Mouse (Mus musculus) neural tube, embryonic 15.5 days (tissue): ENCODE measurements at regions not wholly inside any gene's neighbourhood (a gene's known extent, or its start where the extent isn't known, plus 50 kb on each side); places are given as distances from the start of the nearest gene placed in this dataset.

Experiments
- ATAC-seq: fragments of 200-750 bp; cut with Nextera tagmentation; 2 replicates; pipeline ENCODE4 v1.8.0; 2017; ENCODE audit warnings: mild to moderate bottlenecking, moderate TSS enrichment, moderate library complexity; ENCODE audit not compliant: low FRiP score
- H3K27ac ChIP-seq: fragments of 300-500 bp; sonication (generic); replicated peaks from 2 replicates; pipeline ENCODE4 v1.5.1; 2015; ENCODE audit warnings: mild to moderate bottlenecking, inconsistent platforms
- H3K27me3 ChIP-seq: fragments of 300-500 bp; sonication (generic); replicated peaks from 2 replicates; pipeline ENCODE4 v1.6.1; 2015; ENCODE audit warnings: inconsistent platforms
- H3K36me3 ChIP-seq: fragments of 300-500 bp; sonication (generic); 2 replicates; pipeline ENCODE4 v1.6.1; 2015; ENCODE audit warnings: inconsistent platforms
- H3K4me1 ChIP-seq: fragments of 300-500 bp; sonication (generic); 2 replicates; pipeline ENCODE4 v1.6.1; 2015; ENCODE audit warnings: inconsistent platforms
- H3K4me2 ChIP-seq: fragments of 300-500 bp; sonication (generic); 2 replicates; pipeline ENCODE4 v1.6.1; 2015; ENCODE audit warnings: inconsistent platforms, mild to moderate bottlenecking, moderate library complexity
- H3K4me3 ChIP-seq: fragments of 300-500 bp; sonication (generic); replicated peaks from 2 replicates; pipeline ENCODE4 v1.5.1; 2015; ENCODE audit warnings: mild to moderate bottlenecking, inconsistent platforms
- H3K9ac ChIP-seq: fragments of 300-500 bp; sonication (generic); replicated peaks from 2 replicates; pipeline ENCODE4 v1.6.1; 2015; ENCODE audit warnings: mild to moderate bottlenecking, inconsistent platforms
- H3K9me3 ChIP-seq: fragments of 300-500 bp; sonication (generic); replicated peaks from 2 replicates; pipeline ENCODE4 v1.6.1; 2016; ENCODE audit warnings: inconsistent platforms
- WGBS: fragments of 180-500 bp; shearing (Covaris S2); methylation state at CpG from one replicate; pipeline ENCODE4 v1.1.7; 2015; ENCODE audit warnings: mixed read lengths; 5-methylcytosine and 5-hydroxymethylcytosine counted together

- no peaks in the 10 kb centered on the region for H3K9me3 ChIP-seq
- H3K4me3 ChIP-seq = no peak overlapping the region
- no peak overlapping the region for H3K27ac ChIP-seq
- WGBS = 22% methylated on average over 5 of the region's 5 CpGs
- H3K4me2 ChIP-seq = no peak overlapping the region
- H3K4me1 ChIP-seq = no peaks in the 10 kb centered on the region
- peak; percentile 50; the same call in 1 of the 2 replicates for ATAC-seq
- H3K27me3 ChIP-seq = no peaks in the 10 kb centered on the region
- H3K36me3 ChIP-seq = no peaks in the 10 kb centered on the region
- H3K9ac ChIP-seq = no peak overlapping the region
Measured at GRCm38 (mm10) chr13:24527812-24528531, 54.0 kb upstream of the Ripor2 start.
